Mouse (Mus musculus): ENCODE measurements at regions not wholly inside any gene's neighbourhood (a gene's known extent, or its start where the extent isn't known, plus 50 kb on each side); places are given as distances from the start of the nearest gene placed in this dataset.

- DNase-seq, result peak in 1 of 2 experiments; percentile 58
These were observed 1143.8 kb downstream of the 4930447A16Rik start for GRCm38 (mm10) chr15:38569011-38569640.

- DNase-seq, result peak; percentile 36 to 66
These were observed 1144.8 kb downstream of the 4930447A16Rik start for GRCm38 (mm10) chr15:38570144-38570543.

GRCm38 (mm10) chr15:38570735-38571134 lies 1145.4 kb downstream of the 4930447A16Rik start:
- DNase-seq, result peak; percentile 65 to 80

GRCm38 (mm10) chr15:38572652-38573051 lies 1147.3 kb downstream of the 4930447A16Rik start:
- DNase-seq, result no peak

- DNase-seq, result no peak
These were observed 1149.1 kb downstream of the 4930447A16Rik start for GRCm38 (mm10) chr15:38574447-38574846.

GRCm38 (mm10) chr15:38575254-38575653 lies 1149.9 kb downstream of the 4930447A16Rik start:
- no peak for DNase-seq

- no peak for DNase-seq
These were observed 1152.3 kb downstream of the 4930447A16Rik start for GRCm38 (mm10) chr15:38577691-38578090.

GRCm38 (mm10) chr15:38579481-38579880 lies 1154.1 kb downstream of the 4930447A16Rik start:
- no peak for DNase-seq

GRCm38 (mm10) chr15:38583500-38583899 lies 1158.1 kb downstream of the 4930447A16Rik start:
- no peak for DNase-seq

- DNase-seq, result no peak
These were observed 1159.1 kb downstream of the 4930447A16Rik start for GRCm38 (mm10) chr15:38584425-38584824.

- DNase-seq, result no peak
These were observed 1160.3 kb downstream of the 4930447A16Rik start for GRCm38 (mm10) chr15:38585610-38586009.

GRCm38 (mm10) chr15:38586594-38586993 lies 1161.2 kb downstream of the 4930447A16Rik start:
- no peak for DNase-seq

GRCm38 (mm10) chr15:38588268-38588667 lies 1162.9 kb downstream of the 4930447A16Rik start:
- no peak for DNase-seq

GRCm38 (mm10) chr15:38589010-38589409 lies 1163.7 kb downstream of the 4930447A16Rik start:
- no peak for DNase-seq

- DNase-seq, result peak in 1 of 2 experiments; percentile 49
These were observed 1164.3 kb downstream of the 4930447A16Rik start for GRCm38 (mm10) chr15:38589675-38590074.

GRCm38 (mm10) chr15:38594095-38594494 lies 1168.7 kb downstream of the 4930447A16Rik start:
- peak; percentile 83 to 87 for DNase-seq

GRCm38 (mm10) chr15:38594747-38595146 lies 1169.4 kb downstream of the 4930447A16Rik start:
- DNase-seq, result no peak

- no peak for DNase-seq
These were observed 1170.5 kb downstream of the 4930447A16Rik start for GRCm38 (mm10) chr15:38595820-38596219.

- DNase-seq, result no peak
These were observed 1172.1 kb downstream of the 4930447A16Rik start for GRCm38 (mm10) chr15:38597458-38597857.

- DNase-seq, result peak in 1 of 2 experiments; percentile 42
These were observed 1176.1 kb downstream of the 4930447A16Rik start for GRCm38 (mm10) chr15:38601436-38601835.

- peak; percentile 72 to 83 for DNase-seq
These were observed 1177.0 kb downstream of the 4930447A16Rik start for GRCm38 (mm10) chr15:38602187-38602870.

- no peak for DNase-seq
These were observed 1178.6 kb downstream of the 4930447A16Rik start for GRCm38 (mm10) chr15:38603918-38604317.

- DNase-seq, result peak; percentile 51 to 61
These were observed 1182.0 kb downstream of the 4930447A16Rik start for GRCm38 (mm10) chr15:38607368-38607767.

GRCm38 (mm10) chr15:38608207-38608870 lies 1183.0 kb downstream of the 4930447A16Rik start:
- no peak for DNase-seq
